17 mouse cellular contexts compared by ENCODE assay signal in genomic region chr15:84696021-84696420, GRCm38 (mm10). TPM values are rescaled to one million over a fixed set of nuclear protein-coding genes. Genes with fewer than 3 reads are reported as not detected.
DNase-seq lines count a peak whose midpoint lies in the region; ATAC-seq and TF ChIP-seq lines count a peak whose summit lies in the region.
"Had no signal": no experiment of that assay in that cellular context is flagged by ENCODE, and none has a peak within 500 bp of the region (broad histone marks: within the 10 kb centered on the region; RNA-seq: fewer than 3 reads in every experiment).

No protein-coding gene starts in this region.

- 0 out of 2 replicates have a peak, but pooled peaks cover 10% of the 10 kb centered on the region for H3K4me1 ChIP-seq in kidney, embryonic 14.5 days (ENCODE audit: control insufficient read depth, insufficient read depth, low read length)
- H3K4me1 ChIP-seq in intestine, postnatal 0 days (replicated peaks; ENCODE audit: control insufficient read depth, insufficient read depth, low read length): 0 out of 2 replicates have a peak, but pooled peaks cover 5% of the 10 kb centered on the region
- H3K4me1 ChIP-seq in kidney, embryonic 15.5 days: peaks cover 24% of the 10 kb centered on the region
- peaks cover 34% of the 10 kb centered on the region for H3K4me1 ChIP-seq in limb, embryonic 10.5 days
- H3K4me1 ChIP-seq: liver, embryonic 12.5 days; lung, embryonic 15.5 days; midbrain, embryonic 15.5 days had no signal

- ATAC-seq in kidney, embryonic 14.5 days (ENCODE audit: low FRiP score, low TSS enrichment): no peak; the same call in 1 of the 2 replicates
- peak; percentile 76 for ATAC-seq in intestine, postnatal 0 days
- peak; percentile 71 for ATAC-seq in kidney, embryonic 15.5 days (replicated peaks; ENCODE audit: low FRiP score)
- ATAC-seq in frontal cortex, adult (ENCODE audit: low TSS enrichment): no peak
- ATAC-seq: liver, embryonic 12.5 days; midbrain, embryonic 15.5 days had no signal

- no peaks in the 10 kb centered on the region for H3K27me3 ChIP-seq in kidney, embryonic 14.5 days (ENCODE audit: control insufficient read depth, insufficient read depth, low read length)
- H3K27me3 ChIP-seq in intestine, postnatal 0 days (replicated peaks; ENCODE audit: control insufficient read depth, insufficient read depth, low read length): no peaks in the 10 kb centered on the region
- no peaks in the 10 kb centered on the region for H3K27me3 ChIP-seq in kidney, embryonic 15.5 days
- no peaks in the 10 kb centered on the region for H3K27me3 ChIP-seq in limb, embryonic 10.5 days (ENCODE audit: low read depth, poor library complexity, severe bottlenecking)
- H3K27me3 ChIP-seq: embryonic facial prominence, embryonic 15.5 days; hindbrain, embryonic 13.5 days; liver, embryonic 12.5 days; lung, embryonic 15.5 days; midbrain, embryonic 15.5 days had no signal

- WGBS in kidney, embryonic 14.5 days: 56% methylated on average over 4 of the region's 4 CpGs
- 40% methylated on average over 4 of the region's 4 CpGs for WGBS in intestine, postnatal 0 days
- WGBS in kidney, embryonic 15.5 days: 39% methylated on average over 4 of the region's 4 CpGs
- 62% methylated on average over 4 of the region's 4 CpGs for WGBS in limb, embryonic 10.5 days

- H3K36me3 ChIP-seq in kidney, embryonic 14.5 days (ENCODE audit: control insufficient read depth, insufficient read depth, low read length): peaks cover 67% of the 10 kb centered on the region
- H3K36me3 ChIP-seq in intestine, postnatal 0 days (ENCODE audit: control insufficient read depth, insufficient read depth): peaks cover 66% of the 10 kb centered on the region
- peaks cover 83% of the 10 kb centered on the region for H3K36me3 ChIP-seq in kidney, embryonic 15.5 days
- H3K36me3 ChIP-seq in limb, embryonic 10.5 days: peaks cover 44% of the 10 kb centered on the region

- no peak overlapping the region for H3K4me3 ChIP-seq in kidney, embryonic 14.5 days (ENCODE audit: low read length)
- no peak overlapping the region for H3K4me3 ChIP-seq in intestine, postnatal 0 days (ENCODE audit: low read depth, low read length)
- H3K4me3 ChIP-seq in kidney, embryonic 15.5 days (replicated peaks): no peak overlapping the region
- H3K4me3 ChIP-seq in limb, embryonic 10.5 days: no peak overlapping the region
- H3K4me3 ChIP-seq in left cerebral cortex, adult 2 months: no peak overlapping the region
- H3K4me3 ChIP-seq: embryonic facial prominence, embryonic 15.5 days; hindbrain, embryonic 13.5 days; liver, embryonic 12.5 days; lung, embryonic 15.5 days; midbrain, embryonic 15.5 days had no signal

- H3K4me2 ChIP-seq in kidney, embryonic 14.5 days (replicated peaks; ENCODE audit: low read depth, low read length): no peak overlapping the region
- no peak overlapping the region for H3K4me2 ChIP-seq in intestine, postnatal 0 days (replicated peaks; ENCODE audit: low read depth)
- no peak overlapping the region for H3K4me2 ChIP-seq in kidney, embryonic 15.5 days
- H3K4me2 ChIP-seq: embryonic facial prominence, embryonic 15.5 days; hindbrain, embryonic 13.5 days; liver, embryonic 12.5 days; lung, embryonic 15.5 days; midbrain, embryonic 15.5 days had no signal

- no peak for TF ChIP-seq CTCF in intestine, postnatal 0 days (IDR thresholded peaks at IDR 0.05; ENCODE audit: low read depth)
- TF ChIP-seq CTCF in left cerebral cortex, adult 2 months (IDR thresholded peaks at IDR 0.05): no peak

- no peak overlapping the region; the same call in 1 of the 2 replicates for H3K27ac ChIP-seq in kidney, embryonic 14.5 days (ENCODE audit: low read depth, low read length)
- peak overlapping the region; percentile 91 for H3K27ac ChIP-seq in intestine, postnatal 0 days (ENCODE audit: low read depth, low read length)
- H3K27ac ChIP-seq in kidney, embryonic 15.5 days: peak overlapping the region; percentile 57
- peak overlapping the region; percentile 64 for H3K27ac ChIP-seq in limb, embryonic 10.5 days
- no peak overlapping the region for H3K27ac ChIP-seq in left cerebral cortex, adult 2 months
- H3K27ac ChIP-seq: embryonic facial prominence, embryonic 15.5 days; hindbrain, embryonic 13.5 days; liver, embryonic 12.5 days; lung, embryonic 15.5 days; macrophage; midbrain, embryonic 15.5 days had no signal

- intact Hi-C loops in left cerebral cortex, adult 2 months (cut with DNase I): no loop called here

- H3K9ac ChIP-seq in kidney, embryonic 14.5 days (ENCODE audit: low read depth, low read length): no peak overlapping the region
- 0 out of 2 replicates have a peak overlapping the region, but pooled peaks have one; percentile 3 for H3K9ac ChIP-seq in intestine, postnatal 0 days (ENCODE audit: low read depth, low read length)
- H3K9ac ChIP-seq in kidney, embryonic 15.5 days: no peak overlapping the region
- H3K9ac ChIP-seq: embryonic facial prominence, embryonic 15.5 days; hindbrain, embryonic 13.5 days; liver, embryonic 12.5 days; lung, embryonic 15.5 days; midbrain, embryonic 15.5 days had no signal

- peak; percentile 88 for DNase-seq in kidney, adult 11 months
- no peak for DNase-seq in limb, embryonic 10.5 days (ENCODE audit: low spot score)
- no peak for DNase-seq in left cerebral cortex, adult 2 months (ENCODE audit: extremely low spot score in 1 of 2, low spot score in 2 of 2)
- DNase-seq: cerebellum, adult 9-10 months; gastrocnemius, postnatal 36 days; thymus, adult 18-20 months had no signal

- no peaks in the 10 kb centered on the region for H3K9me3 ChIP-seq in kidney, embryonic 14.5 days (ENCODE audit: control insufficient read depth, low read length)
- no peaks in the 10 kb centered on the region for H3K9me3 ChIP-seq in intestine, postnatal 0 days (ENCODE audit: control insufficient read depth)
- H3K9me3 ChIP-seq in kidney, embryonic 15.5 days (replicated peaks): no peaks in the 10 kb centered on the region
- H3K9me3 ChIP-seq in limb, embryonic 10.5 days (replicated peaks): no peaks in the 10 kb centered on the region
- H3K9me3 ChIP-seq: embryonic facial prominence, embryonic 15.5 days; hindbrain, embryonic 13.5 days; liver, embryonic 12.5 days; lung, embryonic 15.5 days; midbrain, embryonic 15.5 days had no signal

RNA-seq across cellular contexts. Expression of gene Arhgap8, which starts 23.8 kb away (rescaled TPM):
- polyA plus RNA-seq in kidney, embryonic 14.5 days (2014; fragmentation: Nextera tagmentation; extraction: Ambion mirVana): 8.7 and 10.2 TPM in 2 replicates
- 10.6 and 11.2 TPM in 2 replicates for polyA plus RNA-seq in intestine, postnatal 0 days (2015; fragmentation: Nextera tagmentation; extraction: Ambion mirVana)
- 7.9 and 10.3 TPM in 2 replicates for polyA plus RNA-seq in kidney, embryonic 15.5 days (2015; fragmentation: Nextera tagmentation; extraction: Ambion mirVana)
- polyA plus RNA-seq in limb, embryonic 10.5 days (2016; fragmentation: Nextera tagmentation; extraction: Ambion mirVana): 3.5 and 4.1 TPM in 2 replicates
- not detected for total RNA-seq in left cerebral cortex, adult 2 months (2021)
- total RNA-seq: neutrophil, adult 5-6 weeks had no signal
- polyA plus RNA-seq: macrophage had no signal

RNA-seq across cellular contexts. Expression of gene Prr5, which starts 26.6 kb away (rescaled TPM):
- 27.2 and 34.8 TPM in 2 replicates for polyA plus RNA-seq in kidney, embryonic 14.5 days (2014; fragmentation: Nextera tagmentation; extraction: Ambion mirVana)
- polyA plus RNA-seq in intestine, postnatal 0 days (2015; fragmentation: Nextera tagmentation; extraction: Ambion mirVana): 68.5 and 83.0 TPM in 2 replicates
- polyA plus RNA-seq in kidney, embryonic 15.5 days (2015; fragmentation: Nextera tagmentation; extraction: Ambion mirVana): 40.3 and 46.8 TPM in 2 replicates
- polyA plus RNA-seq in limb, embryonic 10.5 days (2016; fragmentation: Nextera tagmentation; extraction: Ambion mirVana): 16.3 and 16.5 TPM in 2 replicates
- total RNA-seq in left cerebral cortex, adult 2 months (2021): 10 to 100 TPM; 13.8 to 14.1 TPM

Comparison
In these comparisons a context has a peak if more than half of its experiments do, and no peak if none do; other contexts are left out.
1. ATAC-seq: peak in intestine, postnatal 0 days (single experiment) and kidney, embryonic 15.5 days (single experiment); none in kidney, embryonic 14.5 days (single experiment) and frontal cortex, adult (single experiment).
2. H3K27ac ChIP-seq: peak in intestine, postnatal 0 days (single experiment), kidney, embryonic 15.5 days (single experiment) and limb, embryonic 10.5 days (single experiment); none in kidney, embryonic 14.5 days (single experiment) and left cerebral cortex, adult 2 months (single experiment).